Mouse (Mus musculus) limb, embryonic 10.5 days (tissue): ENCODE measurements at regions not wholly inside any gene's neighbourhood (a gene's known extent, or its start where the extent isn't known, plus 50 kb on each side); places are given as distances from the start of the nearest gene placed in this dataset.
"Not testable (repeated sequence)": the region's sequence is repeated elsewhere in the genome, so short reads cannot be mapped to it uniquely, and the experiment has no call there.

Experiments
- DNase-seq: peaks from one replicate; pipeline ENCODE4 v3.0.0-alpha.2; 2017; ENCODE audit warnings: low spot score
- H3K27ac ChIP-seq: fragments of 300-500 bp; sonication (generic); 2 replicates; pipeline ENCODE4 v1.5.1; 2016; ENCODE audit warnings: mild to moderate bottlenecking
- H3K27me3 ChIP-seq: fragments of 300-500 bp; sonication (generic); 2 replicates; pipeline ENCODE4 v1.6.1; 2016; ENCODE audit warnings: low read depth, mild to moderate bottlenecking; ENCODE audit not compliant: poor library complexity, severe bottlenecking
- H3K36me3 ChIP-seq: fragments of 300-500 bp; sonication (generic); 2 replicates; pipeline ENCODE4 v1.6.1; 2016; ENCODE audit warnings: mild to moderate bottlenecking, moderate library complexity
- H3K4me1 ChIP-seq: fragments of 300-500 bp; sonication (generic); 2 replicates; pipeline ENCODE4 v1.6.1; 2016
- H3K4me3 ChIP-seq: fragments of 300-500 bp; sonication (generic); 2 replicates; pipeline ENCODE4 v1.5.1; 2016; ENCODE audit warnings: mild to moderate bottlenecking, moderate library complexity
- H3K9me3 ChIP-seq: fragments of 300-500 bp; sonication (generic); replicated peaks from 2 replicates; pipeline ENCODE4 v1.6.1; 2016; ENCODE audit warnings: mild to moderate bottlenecking
- WGBS: fragments of 180-500 bp; shearing (Covaris S2); methylation state at CpG from one replicate; pipeline ENCODE4 v1.1.7; 2016; 5-methylcytosine and 5-hydroxymethylcytosine counted together

DNA sequence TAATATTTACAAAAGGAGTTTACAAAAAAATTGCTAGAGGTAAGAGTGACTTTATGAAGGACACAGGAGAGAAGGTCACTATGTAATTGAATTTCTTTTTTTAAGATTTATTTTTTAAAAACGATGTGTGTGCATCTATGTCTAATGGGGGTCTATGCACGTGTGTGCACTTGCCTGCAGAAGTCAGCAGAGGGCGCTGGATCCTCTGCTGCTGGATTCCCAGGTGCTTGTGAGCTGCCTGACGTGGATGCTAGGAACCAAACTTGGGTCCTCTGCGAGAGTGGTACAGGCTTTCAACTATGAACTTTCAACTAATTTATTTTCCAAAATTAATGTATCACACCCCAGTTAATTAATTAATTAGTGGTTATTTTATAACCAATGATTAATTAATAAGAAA lies 85.0 kb downstream of the Glrx3 start:
- Histone ChIP-seq H3K9me3 (no peaks in the 10 kb centered on the region), H3K27me3 (no peaks in the 10 kb centered on the region), H3K36me3 (no peaks in the 10 kb centered on the region), H3K27ac (no peak overlapping the region), H3K4me3 (no peak overlapping the region), H3K4me1 (no peaks in the 10 kb centered on the region)
- 81% methylated on average over 5 of the region's 5 CpGs for WGBS
- no peak for DNase-seq

- WGBS: 91% methylated on average over 4 of the region's 4 CpGs
- Histone ChIP-seq H3K27ac (no peak overlapping the region), H3K27me3 (no peaks in the 10 kb centered on the region), H3K9me3 (no peaks in the 10 kb centered on the region), H3K4me3 (no peak overlapping the region), H3K4me1 (no peaks in the 10 kb centered on the region), H3K36me3 (no peaks in the 10 kb centered on the region)
- no peak for DNase-seq
Measured at GRCm38 (mm10) chr7:137533476-137533875, 96.1 kb downstream of the Glrx3 start.

DNA sequence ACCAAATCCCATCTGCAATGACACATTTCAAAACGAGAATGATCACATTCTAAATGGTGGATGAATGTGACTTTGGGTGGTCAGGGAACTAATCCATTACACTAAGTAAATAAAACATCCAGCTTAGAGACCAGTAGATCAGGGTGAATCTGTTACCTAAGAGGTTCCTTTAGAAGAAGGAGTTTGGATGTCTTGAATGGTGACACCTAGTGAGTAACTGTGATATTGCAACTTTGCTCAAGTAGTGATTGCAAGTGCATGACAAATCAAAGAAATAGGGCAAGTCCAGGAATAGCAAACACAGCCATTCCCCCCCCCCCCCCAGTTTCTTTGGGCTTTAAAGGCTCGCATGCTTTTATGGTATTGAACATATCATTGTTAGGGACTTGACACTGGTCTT lies 112.6 kb downstream of the Glrx3 start:
- H3K27ac ChIP-seq: no peak overlapping the region
- H3K36me3 ChIP-seq: no peaks in the 10 kb centered on the region
- H3K27me3 ChIP-seq: no peaks in the 10 kb centered on the region
- H3K9me3 ChIP-seq: no peaks in the 10 kb centered on the region
- H3K4me3 ChIP-seq: no peak overlapping the region
- no peak for DNase-seq
- H3K4me1 ChIP-seq: no peaks in the 10 kb centered on the region
- WGBS: 41% methylated on average over 2 of the region's 2 CpGs

- H3K27ac ChIP-seq: no peak overlapping the region
- DNase-seq: no peak
- no peaks in the 10 kb centered on the region for H3K27me3 ChIP-seq
- no peak overlapping the region for H3K4me3 ChIP-seq
- WGBS: 87% methylated on average over 5 of the region's 5 CpGs
- peaks cover 4% of the 10 kb centered on the region; the same call in 1 of the 2 replicates for H3K4me1 ChIP-seq
- H3K9me3 ChIP-seq: no peaks in the 10 kb centered on the region
- no peaks in the 10 kb centered on the region for H3K36me3 ChIP-seq
Measured at GRCm38 (mm10) chr7:137552551-137553198, 115.3 kb downstream of the Glrx3 start.

DNA sequence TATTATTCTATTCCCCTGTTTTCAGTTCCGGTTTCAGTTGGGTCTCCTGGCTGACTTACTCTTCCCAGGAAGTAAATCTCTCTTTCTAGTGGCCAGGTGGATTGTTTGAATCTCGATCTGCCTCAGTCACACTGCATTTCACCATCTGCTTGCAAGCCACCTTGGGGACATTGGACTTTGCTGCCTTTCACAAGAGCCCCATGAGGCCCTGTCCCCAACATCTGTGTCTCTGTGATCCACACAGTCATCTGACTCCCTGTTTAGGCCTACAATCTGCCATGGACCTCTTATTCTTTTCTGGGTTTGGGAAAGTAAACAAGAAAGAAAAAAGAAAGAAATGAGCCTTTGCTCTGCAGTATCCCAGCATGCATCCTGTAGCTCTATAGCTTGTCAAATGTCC lies 118.1 kb downstream of the Glrx3 start:
- peaks cover 5% of the 10 kb centered on the region; the same call in 1 of the 2 replicates for H3K4me1 ChIP-seq
- no peak overlapping the region for H3K4me3 ChIP-seq
- no peak for DNase-seq
- H3K27me3 ChIP-seq: no peaks in the 10 kb centered on the region
- H3K36me3 ChIP-seq: no peaks in the 10 kb centered on the region
- H3K9me3 ChIP-seq: no peaks in the 10 kb centered on the region
- no peak overlapping the region for H3K27ac ChIP-seq
- WGBS: 71% methylated on average over 2 of the region's 2 CpGs

DNA sequence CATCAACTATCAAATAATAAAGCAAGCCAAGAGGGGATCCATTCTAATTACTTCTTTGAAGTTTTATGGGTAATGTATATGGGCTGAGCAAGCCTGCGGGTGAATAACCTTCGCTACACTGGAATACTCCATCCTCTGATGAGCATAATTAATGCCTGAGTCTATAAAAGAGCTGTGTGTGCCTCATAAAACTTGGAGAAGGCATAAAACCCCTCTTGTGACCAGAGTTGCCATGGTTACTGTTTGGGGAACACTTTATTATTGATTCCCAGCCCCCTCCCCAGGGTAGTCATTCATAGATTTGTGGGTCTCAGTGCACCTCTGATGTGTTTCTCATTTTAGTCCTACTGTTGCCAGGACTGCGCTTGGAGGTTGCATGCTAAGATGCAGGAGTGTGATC lies 120.0 kb downstream of the Glrx3 start:
- H3K4me1 ChIP-seq: peaks cover 5% of the 10 kb centered on the region; the same call in 1 of the 2 replicates
- H3K36me3 ChIP-seq: no peaks in the 10 kb centered on the region
- 83% methylated on average over 3 of the region's 3 CpGs for WGBS
- H3K4me3 ChIP-seq: no peak overlapping the region
- no peaks in the 10 kb centered on the region for H3K9me3 ChIP-seq
- no peaks in the 10 kb centered on the region for H3K27me3 ChIP-seq
- no peak overlapping the region for H3K27ac ChIP-seq
- DNase-seq: no peak

DNA sequence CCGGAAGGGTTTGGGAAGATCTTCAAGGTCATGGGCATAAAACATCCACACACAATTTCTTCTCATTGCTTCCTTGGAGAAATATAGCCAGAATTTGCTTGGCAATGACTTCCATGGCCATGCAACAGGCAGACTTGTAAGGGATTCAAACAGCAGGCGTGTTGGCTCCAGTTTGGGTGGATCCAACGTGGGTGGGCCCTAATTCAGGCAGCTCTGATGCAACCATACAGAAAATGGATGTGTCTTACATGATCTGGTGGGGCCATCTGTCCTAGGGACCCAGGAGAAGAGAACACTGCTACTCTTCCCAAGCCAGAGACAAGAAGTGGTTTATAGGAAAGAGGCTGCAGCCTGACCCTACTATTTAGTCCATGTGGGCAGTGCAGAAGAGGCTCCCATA lies 121.5 kb downstream of the Glrx3 start:
- no peaks in the 10 kb centered on the region for H3K27me3 ChIP-seq
- H3K27ac ChIP-seq: no peak overlapping the region
- 91% methylated on average over 3 of the region's 3 CpGs for WGBS

GRCm38 (mm10) chr7:137570199-137570598 lies 132.8 kb downstream of the Glrx3 start:
- H3K4me3 ChIP-seq: no peak overlapping the region

More for the DNA sequence above, 121.5 kb downstream of the Glrx3 start:
- Histone ChIP-seq H3K9me3 (no peaks in the 10 kb centered on the region), H3K4me1 (peaks cover 5% of the 10 kb centered on the region; the same call in 1 of the 2 replicates), H3K4me3 (no peak overlapping the region), H3K36me3 (no peaks in the 10 kb centered on the region)
- no peak for DNase-seq

DNA sequence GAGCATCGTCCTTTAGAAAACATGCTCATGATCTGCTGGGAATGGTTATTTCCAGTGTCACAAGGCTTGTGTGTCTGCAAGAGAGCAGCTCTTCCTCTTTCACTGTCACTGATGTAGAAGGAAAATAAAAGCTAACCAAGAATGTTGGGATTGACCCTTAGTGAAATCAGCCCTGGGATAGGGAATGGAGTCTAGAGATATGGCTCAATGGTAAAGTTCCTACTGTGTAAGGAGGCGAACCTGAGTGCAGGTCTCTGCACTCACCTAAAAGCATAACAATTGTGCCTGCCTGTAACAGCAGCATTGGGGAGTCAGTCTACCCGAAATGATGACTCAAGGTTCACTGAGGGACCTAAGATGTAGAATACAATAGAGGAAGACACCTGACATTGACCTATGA lies 138.1 kb downstream of the Glrx3 start:
- H3K4me1 ChIP-seq: no peaks in the 10 kb centered on the region
- H3K36me3 ChIP-seq: no peaks in the 10 kb centered on the region
- no peaks in the 10 kb centered on the region for H3K9me3 ChIP-seq
- no peak overlapping the region for H3K27ac ChIP-seq
- no peak for DNase-seq
- H3K27me3 ChIP-seq: no peaks in the 10 kb centered on the region
- 84% methylated on average over 3 of the region's 3 CpGs for WGBS
- H3K4me3 ChIP-seq: no peak overlapping the region

More at GRCm38 (mm10) chr7:137570199-137570598, 132.8 kb downstream of the Glrx3 start:
- Histone ChIP-seq H3K36me3 (no peaks in the 10 kb centered on the region), H3K4me1 (no peaks in the 10 kb centered on the region), H3K27me3 (no peaks in the 10 kb centered on the region), H3K9me3 (no peaks in the 10 kb centered on the region), H3K27ac (no peak overlapping the region)
- WGBS: 83% methylated on average over 2 of the region's 2 CpGs
- no peak for DNase-seq

DNA sequence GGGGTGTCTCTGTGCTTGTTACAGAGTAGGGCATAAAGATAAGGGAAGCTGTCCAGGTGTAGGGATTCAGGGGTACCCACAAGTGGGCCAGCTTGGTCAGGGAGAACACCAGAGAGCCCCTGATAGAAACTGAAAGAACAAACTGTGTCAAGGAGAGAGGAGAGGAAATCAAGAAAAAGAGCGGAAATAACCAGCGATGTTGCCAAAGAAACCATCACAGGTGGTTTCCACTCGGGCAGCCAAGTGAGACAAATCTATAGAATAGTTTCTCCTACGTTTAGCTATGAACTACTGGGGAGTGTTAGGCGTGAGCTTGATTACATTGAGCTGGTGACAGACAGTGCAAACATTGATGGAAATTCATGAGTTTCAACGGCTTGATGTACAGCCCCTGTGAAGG lies 138.8 kb downstream of the Glrx3 start:
- Histone ChIP-seq H3K4me1 (no peaks in the 10 kb centered on the region), H3K27ac (no peak overlapping the region), H3K27me3 (no peaks in the 10 kb centered on the region), H3K36me3 (no peaks in the 10 kb centered on the region), H3K4me3 (no peak overlapping the region), H3K9me3 (no peaks in the 10 kb centered on the region)
- no peak for DNase-seq
- 80% methylated on average over 6 of the region's 6 CpGs for WGBS

- Histone ChIP-seq H3K36me3 (no peaks in the 10 kb centered on the region), H3K27me3 (no peaks in the 10 kb centered on the region), H3K4me3 (no peak overlapping the region), H3K9me3 (no peaks in the 10 kb centered on the region), H3K27ac (no peak overlapping the region), H3K4me1 (no peaks in the 10 kb centered on the region)
- WGBS: 87% methylated on average over 2 of the region's 2 CpGs
- no peak for DNase-seq
Measured at GRCm38 (mm10) chr7:137583556-137583955, 146.1 kb downstream of the Glrx3 start.

DNA sequence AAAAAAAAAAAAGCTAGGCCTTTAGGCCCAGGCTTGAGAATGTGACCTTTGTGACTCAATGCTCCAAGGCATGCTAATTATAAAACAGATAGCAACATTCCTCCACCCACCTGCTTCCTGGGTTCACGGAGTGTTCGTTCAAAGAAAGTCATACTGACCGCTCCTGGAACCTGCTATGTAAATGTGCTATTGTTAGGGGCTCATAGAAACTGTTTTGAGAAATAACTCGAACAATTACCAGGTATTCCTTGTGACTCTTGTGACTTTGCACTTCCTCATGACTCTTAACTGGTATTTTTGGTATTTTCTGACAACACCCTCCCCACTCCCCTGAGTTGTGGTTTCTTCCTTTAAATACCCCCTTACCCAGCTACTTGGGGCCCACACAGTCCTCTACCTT lies 147.5 kb downstream of the Glrx3 start:
- not testable (repeated sequence) for H3K36me3 ChIP-seq, H3K27ac ChIP-seq, H3K4me1 ChIP-seq, H3K27me3 ChIP-seq, DNase-seq, H3K4me3 ChIP-seq, H3K9me3 ChIP-seq
- 83% methylated on average over 4 of the region's 4 CpGs for WGBS

DNA sequence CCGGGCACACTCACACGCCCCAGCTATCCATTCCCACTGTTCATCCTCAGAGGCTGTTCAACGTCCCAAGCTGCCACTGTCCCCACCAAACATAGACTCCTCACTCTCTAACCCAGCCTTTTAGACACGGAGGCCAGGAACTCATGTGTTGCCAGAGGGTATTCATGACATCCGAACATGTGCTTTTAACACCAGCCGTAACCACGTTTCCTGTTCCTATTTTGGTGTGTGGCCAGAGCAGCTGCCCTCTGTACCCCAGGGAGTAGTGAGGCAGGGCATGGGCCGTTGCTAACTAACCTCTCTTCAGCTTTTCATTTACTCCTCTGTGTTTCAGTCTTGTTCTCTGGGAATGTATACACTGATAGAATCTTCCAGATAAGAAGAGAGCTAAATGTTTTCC lies 156.2 kb downstream of the Glrx3 start:
- H3K4me1 ChIP-seq: peaks cover 26% of the 10 kb centered on the region
- 61% methylated on average over 8 of the region's 8 CpGs for WGBS
- no peaks in the 10 kb centered on the region for H3K36me3 ChIP-seq
- H3K4me3 ChIP-seq: no peak overlapping the region
- H3K9me3 ChIP-seq: no peaks in the 10 kb centered on the region
- H3K27me3 ChIP-seq: no peaks in the 10 kb centered on the region
- DNase-seq: no peak
- no peak overlapping the region for H3K27ac ChIP-seq

GRCm38 (mm10) chr7:137595567-137595966 lies 158.2 kb downstream of the Glrx3 start:
- DNase-seq: no peak
- Histone ChIP-seq H3K4me3 (no peak overlapping the region), H3K9me3 (no peaks in the 10 kb centered on the region), H3K36me3 (no peaks in the 10 kb centered on the region), H3K27me3 (no peaks in the 10 kb centered on the region), H3K27ac (no peak overlapping the region), H3K4me1 (peaks cover 20% of the 10 kb centered on the region)
- 76% methylated on average over 4 of the region's 4 CpGs for WGBS
